Mouse (Mus musculus): Measurements from ENCODE around the gene Poc1b.

- TF ChIP-seq CTCF (IDR thresholded peaks at IDR 0.05; ENCODE audit: low read depth): no peak; the same call in none of the 2 replicates
- TF ChIP-seq EP300 (IDR thresholded peaks at IDR 0.05; ENCODE audit: low read depth): no peak
Measured at GRCm38 (mm10) chr10:99166392-99166791, 59.6 kb downstream of the Poc1b start.
